Mouse (Mus musculus) hindbrain, embryonic 16.5 days (tissue): ENCODE results near the gene Marveld1. TPM values are rescaled to one million over a fixed set of nuclear protein-coding genes. Genes with fewer than 3 reads are reported as not detected.
A peak's percentile ranks its signal among the peaks of the same experiment; 100 is the strongest.

Experiments
- ATAC-seq: fragments of 200-750 bp; cut with Nextera tagmentation; 2 replicates; pipeline ENCODE4 v1.8.0; 2017; ENCODE audit warnings: moderate TSS enrichment, moderate library complexity
- H3K27ac ChIP-seq: fragments of 300-500 bp; sonication (generic); 2 replicates; pipeline ENCODE4 v1.5.1; 2014; ENCODE audit warnings: low read depth, mild to moderate bottlenecking, control low read depth, low read length, moderate library complexity
- H3K27me3 ChIP-seq: fragments of 300-500 bp; sonication (generic); replicated peaks from 2 replicates; pipeline ENCODE4 v1.6.1; 2014; ENCODE audit warnings: low read length; ENCODE audit not compliant: control insufficient read depth, insufficient read depth
- H3K36me3 ChIP-seq: fragments of 300-500 bp; sonication (generic); 2 replicates; pipeline ENCODE4 v1.6.1; 2014; ENCODE audit warnings: mild to moderate bottlenecking, low read length, moderate library complexity, mixed read lengths; ENCODE audit not compliant: control insufficient read depth, insufficient read depth
- H3K4me1 ChIP-seq: fragments of 300-500 bp; sonication (generic); 2 replicates; pipeline ENCODE4 v1.6.1; 2014; ENCODE audit warnings: low read depth, low read length; ENCODE audit not compliant: control insufficient read depth, insufficient read depth
- H3K4me2 ChIP-seq: fragments of 300-500 bp; sonication (generic); 2 replicates; pipeline ENCODE4 v1.6.1; 2014; ENCODE audit warnings: mild to moderate bottlenecking, low read length, control low read depth, moderate library complexity
- H3K4me3 ChIP-seq: fragments of 300-500 bp; sonication (generic); 2 replicates; pipeline ENCODE4 v1.5.1; 2014; ENCODE audit warnings: mild to moderate bottlenecking, low read length, control low read depth, moderate library complexity
- H3K9ac ChIP-seq: fragments of 300-500 bp; sonication (generic); 2 replicates; pipeline ENCODE4 v1.6.1; 2014; ENCODE audit warnings: low read depth, mild to moderate bottlenecking, control low read depth, low read length, moderate library complexity
- H3K9me3 ChIP-seq: fragments of 300-500 bp; sonication (generic); 2 replicates; pipeline ENCODE4 v1.6.1; 2014; ENCODE audit warnings: mild to moderate bottlenecking, low read length, moderate library complexity; ENCODE audit not compliant: control insufficient read depth
- WGBS: fragments of 180-500 bp; shearing (Covaris S2); extraction: QIAGEN DNeasy Blood & Tissue Kit; methylation state at CpG from one replicate; pipeline ENCODE4 v1.1.7; 2014; 5-methylcytosine and 5-hydroxymethylcytosine counted together
- polyA plus RNA-seq: library from polyadenylated mRNA; unstranded; fragments of >200 nt; fragmentation: Nextera tagmentation; extraction: Ambion mirVana; gene quantifications from 2 replicates; pipeline ENCODE4 v1.2.1, GENCODE M21; 2015

The Marveld1 gene
- polyA plus RNA-seq = 1.5 and 2.3 TPM in 2 replicates

- Histone ChIP-seq H3K4me1 (peaks cover 4% of the 10 kb centered on the region; the same call in 1 of the 2 replicates), H3K9me3 (no peaks in the 10 kb centered on the region)
Measured at GRCm38 (mm10) chr19:42147170-42147768, at the start of gene Marveld1. Marveld1 (plus strand) TSS chr19:42147400.

GRCm38 (mm10) chr19:42099406-42099805 is 47.8 kb upstream of the Marveld1 start:
- Histone ChIP-seq H3K4me2 (no peak overlapping the region), H3K36me3 (peaks cover 9% of the 10 kb centered on the region; the same call in 1 of the 2 replicates), H3K4me3 (no peak overlapping the region), H3K27me3 (no peaks in the 10 kb centered on the region), H3K9ac (no peak overlapping the region), H3K4me1 (no peaks in the 10 kb centered on the region), H3K27ac (no peak overlapping the region), H3K9me3 (no peaks in the 10 kb centered on the region)
- no peak for ATAC-seq
- 94% methylated on average over 3 of the region's 3 CpGs for WGBS

More at GRCm38 (mm10) chr19:42147170-42147768, at the start of gene Marveld1:
- peak within 1 kb of the TSS; percentile 85 for H3K9ac ChIP-seq
- peak within 1 kb of the TSS; percentile 67 for H3K4me3 ChIP-seq
- peak within 1 kb of the TSS; percentile 87 for H3K4me2 ChIP-seq
- peak within 1 kb of the TSS; percentile 66 for H3K27ac ChIP-seq
- H3K36me3 ChIP-seq = no peaks in the 10 kb centered on the region
- peaks cover 7% of the 10 kb centered on the region; the same call in 1 of the 2 replicates for H3K27me3 ChIP-seq
- peak; percentile 37 for ATAC-seq
- WGBS = under 1% methylated on average over 31 of the region's 57 CpGs

- H3K4me1 ChIP-seq = no peaks in the 10 kb centered on the region
- WGBS = 92% methylated on average over 9 of the region's 9 CpGs
- H3K36me3 ChIP-seq = peaks cover 20% of the 10 kb centered on the region
- no peaks in the 10 kb centered on the region for H3K27me3 ChIP-seq
- no peak overlapping the region for H3K4me3 ChIP-seq
- no peak for ATAC-seq
- H3K27ac ChIP-seq = no peak overlapping the region
- H3K9ac ChIP-seq = no peak overlapping the region
- no peaks in the 10 kb centered on the region for H3K9me3 ChIP-seq
- no peak overlapping the region for H3K4me2 ChIP-seq
Measured at GRCm38 (mm10) chr19:42104681-42105080, 42.5 kb upstream of the Marveld1 start.

GRCm38 (mm10) chr19:42115783-42116335 is 31.3 kb upstream of the Marveld1 start:
- Histone ChIP-seq H3K36me3 (peaks cover 20% of the 10 kb centered on the region), H3K4me1 (no peaks in the 10 kb centered on the region), H3K27ac (no peak overlapping the region), H3K27me3 (no peaks in the 10 kb centered on the region), H3K9ac (no peak overlapping the region), H3K9me3 (no peaks in the 10 kb centered on the region), H3K4me2 (no peak overlapping the region), H3K4me3 (no peak overlapping the region)
- no peak for ATAC-seq
- WGBS = 92% methylated on average over 4 of the region's 4 CpGs

- no peaks in the 10 kb centered on the region for H3K9me3 ChIP-seq
- no peak for ATAC-seq
- 95% methylated on average over 9 of the region's 9 CpGs for WGBS
- no peak overlapping the region for H3K4me2 ChIP-seq
- no peak overlapping the region for H3K9ac ChIP-seq
- no peaks in the 10 kb centered on the region for H3K4me1 ChIP-seq
- no peaks in the 10 kb centered on the region for H3K27me3 ChIP-seq
- peaks cover 26% of the 10 kb centered on the region for H3K36me3 ChIP-seq
- H3K27ac ChIP-seq = no peak overlapping the region
- no peak overlapping the region for H3K4me3 ChIP-seq
Measured at GRCm38 (mm10) chr19:42118142-42118541, 29.1 kb upstream of the Marveld1 start.

GRCm38 (mm10) chr19:42118596-42118995 is 28.6 kb upstream of the Marveld1 start:
- ATAC-seq = no peak
- no peak overlapping the region for H3K4me2 ChIP-seq
- H3K9ac ChIP-seq = no peak overlapping the region

GRCm38 (mm10) chr19:42120451-42120850 is 26.7 kb upstream of the Marveld1 start:
- Histone ChIP-seq H3K4me2 (no peak overlapping the region), H3K36me3 (peaks cover 21% of the 10 kb centered on the region), H3K4me3 (no peak overlapping the region), H3K27me3 (no peaks in the 10 kb centered on the region), H3K9me3 (no peaks in the 10 kb centered on the region), H3K27ac (no peak overlapping the region), H3K4me1 (no peaks in the 10 kb centered on the region), H3K9ac (no peak overlapping the region)
- no peak for ATAC-seq
- 92% methylated on average over 8 of the region's 8 CpGs for WGBS

More at GRCm38 (mm10) chr19:42118596-42118995, 28.6 kb upstream of the Marveld1 start:
- 93% methylated on average over 5 of the region's 5 CpGs for WGBS
- no peaks in the 10 kb centered on the region for H3K9me3 ChIP-seq
- H3K27ac ChIP-seq = no peak overlapping the region
- H3K4me3 ChIP-seq = no peak overlapping the region
- H3K27me3 ChIP-seq = no peaks in the 10 kb centered on the region
- peaks cover 24% of the 10 kb centered on the region for H3K36me3 ChIP-seq
- no peaks in the 10 kb centered on the region for H3K4me1 ChIP-seq

GRCm38 (mm10) chr19:42124684-42125083 is 22.5 kb upstream of the Marveld1 start:
- H3K27ac ChIP-seq = no peak overlapping the region
- H3K27me3 ChIP-seq = no peaks in the 10 kb centered on the region
- WGBS = 83% methylated on average over 13 of the region's 13 CpGs
- no peak overlapping the region for H3K4me2 ChIP-seq
- no peak overlapping the region for H3K9ac ChIP-seq
- no peak overlapping the region for H3K4me3 ChIP-seq
- H3K9me3 ChIP-seq = no peaks in the 10 kb centered on the region
- H3K4me1 ChIP-seq = peaks cover 7% of the 10 kb centered on the region
- peaks cover 17% of the 10 kb centered on the region for H3K36me3 ChIP-seq
- ATAC-seq = no peak

- H3K27me3 ChIP-seq = no peaks in the 10 kb centered on the region
- H3K36me3 ChIP-seq = peaks cover 11% of the 10 kb centered on the region
- peaks cover 8% of the 10 kb centered on the region for H3K4me1 ChIP-seq
- no peak overlapping the region for H3K4me3 ChIP-seq
- no peak overlapping the region for H3K4me2 ChIP-seq
- WGBS = 84% methylated on average over 11 of the region's 11 CpGs
- no peak for ATAC-seq
- no peak overlapping the region for H3K27ac ChIP-seq
- H3K9me3 ChIP-seq = no peaks in the 10 kb centered on the region
- no peak overlapping the region for H3K9ac ChIP-seq
Measured at GRCm38 (mm10) chr19:42125501-42126218, 21.5 kb upstream of the Marveld1 start.
